Mouse (Mus musculus) forebrain, embryonic 14.5 days (tissue): ENCODE data around the gene Plekhh2. TPM values are rescaled to one million over a fixed set of nuclear protein-coding genes. Genes with fewer than 3 reads are reported as not detected.
"Not testable (repeated sequence)": the region's sequence is repeated elsewhere in the genome, so short reads cannot be mapped to it uniquely, and the experiment has no call there.

Source experiments
- ATAC-seq: fragments of 200-750 bp; cut with Nextera tagmentation; 2 replicates; pipeline ENCODE4 v1.8.0; 2017; ENCODE audit warnings: mild to moderate bottlenecking, moderate library complexity
- DNase-seq: peaks from one replicate; pipeline ENCODE4 v3.0.0-alpha.2; 2015; ENCODE audit warnings: low spot score
- H3K27ac ChIP-seq: fragments of 300-500 bp; sonication (generic); 2 replicates; pipeline ENCODE4 v1.5.1; 2014; ENCODE audit warnings: low read depth, mild to moderate bottlenecking, control low read depth, low read length, moderate library complexity
- H3K27me3 ChIP-seq: fragments of 300-500 bp; sonication (generic); replicated peaks from 2 replicates; pipeline ENCODE4 v1.6.1; 2014; ENCODE audit warnings: low read length, control low read depth, mixed read lengths; ENCODE audit not compliant: control insufficient read depth, insufficient read depth
- H3K36me3 ChIP-seq: fragments of 300-500 bp; sonication (generic); 2 replicates; pipeline ENCODE4 v1.6.1; 2014; ENCODE audit warnings: low read length, control low read depth; ENCODE audit not compliant: control insufficient read depth, insufficient read depth
- H3K4me1 ChIP-seq: fragments of 300-500 bp; sonication (generic); 2 replicates; pipeline ENCODE4 v1.6.1; 2014; ENCODE audit warnings: antibody characterized with exemption, low read length, control low read depth; ENCODE audit not compliant: control insufficient read depth, insufficient read depth
- H3K4me2 ChIP-seq: fragments of 300-500 bp; sonication (generic); 2 replicates; pipeline ENCODE4 v1.6.1; 2014; ENCODE audit warnings: mild to moderate bottlenecking, control low read depth, low read length
- H3K4me3 ChIP-seq: fragments of 300-500 bp; sonication (generic); 2 replicates; pipeline ENCODE4 v1.5.1; 2014; ENCODE audit warnings: low read depth, low read length, control low read depth
- H3K9ac ChIP-seq: fragments of 300-500 bp; sonication (generic); 2 replicates; pipeline ENCODE4 v1.6.1; 2014; ENCODE audit warnings: mild to moderate bottlenecking, low read length, control low read depth, moderate library complexity
- H3K9me3 ChIP-seq: fragments of 300-500 bp; sonication (generic); replicated peaks from 2 replicates; pipeline ENCODE4 v1.6.1; 2016; ENCODE audit warnings: low read length, control low read depth, mixed read lengths; ENCODE audit not compliant: control insufficient read depth
- WGBS: fragments of 180-500 bp; shearing (Covaris S2); extraction: QIAGEN DNeasy Blood & Tissue Kit; methylation state at CpG from one replicate; pipeline ENCODE4 v1.1.7; 2014; 5-methylcytosine and 5-hydroxymethylcytosine counted together
- polyA plus RNA-seq: library from polyadenylated mRNA; unstranded; fragments of >200 nt; fragmentation: Nextera tagmentation; extraction: Ambion mirVana; gene quantifications from 2 replicates; pipeline ENCODE4 v1.2.1, GENCODE M21; 2014

The Plekhh2 gene
- polyA plus RNA-seq, 1 experiment from 2014 or later = 0.88 TPM

DNA sequence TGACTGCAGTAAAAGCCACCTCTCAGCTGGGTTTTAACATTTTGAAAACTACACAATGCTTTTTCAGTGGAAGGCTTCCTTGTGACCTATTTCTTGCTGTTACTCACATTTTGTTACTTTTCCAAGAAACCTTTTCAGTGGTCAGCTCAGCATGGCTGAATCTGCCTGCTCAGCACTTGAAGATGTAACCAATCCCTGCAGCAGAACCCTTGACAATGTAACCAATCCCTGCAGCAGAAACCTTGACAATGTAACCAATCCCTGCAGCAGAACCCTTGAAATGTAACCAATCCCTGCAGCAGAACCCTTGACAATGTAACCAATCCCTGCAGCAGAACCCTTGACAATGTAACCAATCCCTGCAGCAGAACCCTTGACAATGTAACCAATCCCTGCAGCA, 52.6 kb downstream of the Plekhh2 start:
- H3K4me1 ChIP-seq, H3K4me2 ChIP-seq, H3K4me3 ChIP-seq, H3K27me3 ChIP-seq, H3K27ac ChIP-seq, H3K9me3 ChIP-seq, H3K9ac ChIP-seq, DNase-seq, ATAC-seq, H3K36me3 ChIP-seq: not testable (repeated sequence)

DNA sequence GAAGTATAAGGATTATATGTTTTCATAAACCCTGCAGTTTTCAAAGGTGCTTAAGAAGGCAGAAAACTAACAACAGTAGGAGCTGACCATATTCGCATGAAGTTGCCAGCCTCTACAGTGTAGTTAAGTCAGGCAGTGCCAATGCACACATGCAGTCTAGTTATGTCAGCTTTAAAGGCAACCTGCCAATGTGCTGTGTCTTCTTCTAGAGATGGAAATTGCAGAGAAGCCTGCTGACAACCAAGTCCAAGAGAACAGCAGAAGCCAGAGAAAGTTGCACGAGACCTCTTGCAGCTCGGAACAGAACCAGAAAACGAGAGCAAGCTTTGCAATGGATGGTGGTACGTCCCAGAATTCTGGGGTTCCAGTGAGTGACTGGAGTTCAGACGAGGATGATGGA, 54.1 kb downstream of the Plekhh2 start:
- DNase-seq (no peak), ATAC-seq (no peak)
- Histone ChIP-seq H3K4me2 (no peak overlapping the region), H3K9me3 (no peaks in the 10 kb centered on the region), H3K36me3 (no peaks in the 10 kb centered on the region), H3K27ac (no peak overlapping the region), H3K4me1 (no peaks in the 10 kb centered on the region; the same call in 1 of the 2 replicates), H3K9ac (no peak overlapping the region), H3K27me3 (no peaks in the 10 kb centered on the region), H3K4me3 (no peak overlapping the region)
- 92% methylated on average over 6 of the region's 6 CpGs for WGBS

GRCm38 (mm10) chr17:84566773-84567555, 55.3 kb downstream of the Plekhh2 start:
- WGBS = 40% methylated on average over 27 of the region's 27 CpGs
- H3K9me3 ChIP-seq = no peaks in the 10 kb centered on the region
- H3K36me3 ChIP-seq = no peaks in the 10 kb centered on the region
- H3K4me3 ChIP-seq = no peak overlapping the region
- DNase-seq = peak; percentile 22
- H3K27me3 ChIP-seq = no peaks in the 10 kb centered on the region
- H3K4me2 ChIP-seq = 0 out of 2 replicates have a peak overlapping the region, but pooled peaks have one; percentile 22
- ATAC-seq = peak; percentile 87
- H3K4me1 ChIP-seq = no peaks in the 10 kb centered on the region; the same call in 1 of the 2 replicates
- H3K27ac ChIP-seq = no peak overlapping the region
- H3K9ac ChIP-seq = no peak overlapping the region

- H3K4me3 ChIP-seq = no peak overlapping the region
- no peaks in the 10 kb centered on the region; the same call in 1 of the 2 replicates for H3K4me1 ChIP-seq
- H3K27ac ChIP-seq = no peak overlapping the region
- no peaks in the 10 kb centered on the region for H3K27me3 ChIP-seq
- no peaks in the 10 kb centered on the region for H3K9me3 ChIP-seq
- H3K4me2 ChIP-seq = no peak overlapping the region
- 95% methylated on average over 12 of the region's 12 CpGs for WGBS
- H3K9ac ChIP-seq = no peak overlapping the region
- no peaks in the 10 kb centered on the region for H3K36me3 ChIP-seq
- no peak for ATAC-seq
- DNase-seq = no peak
These were observed 57.1 kb downstream of the Plekhh2 start for GRCm38 (mm10) chr17:84568807-84569206.

DNA sequence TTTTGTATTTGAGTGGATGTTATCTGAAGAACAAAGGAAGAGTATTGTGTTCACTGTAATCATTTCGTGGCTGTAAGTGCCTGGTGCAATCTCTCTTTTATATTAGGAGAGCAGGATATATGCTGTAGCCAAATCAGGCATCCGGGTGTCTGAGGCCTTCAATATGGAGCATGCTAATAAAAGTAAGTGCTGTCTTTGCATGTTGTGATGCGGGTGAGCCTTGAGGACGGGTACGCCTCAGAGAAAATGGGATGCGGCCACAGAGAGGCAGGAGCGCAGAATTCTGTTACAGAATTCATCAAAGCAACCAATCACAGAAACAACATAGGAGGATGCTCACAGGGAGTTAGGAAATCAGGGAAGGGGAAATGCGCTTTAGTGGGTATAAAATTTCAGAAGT, 58.1 kb downstream of the Plekhh2 start:
- Histone ChIP-seq H3K9me3 (no peaks in the 10 kb centered on the region), H3K4me1 (no peaks in the 10 kb centered on the region; the same call in 1 of the 2 replicates), H3K27ac (no peak overlapping the region), H3K27me3 (no peaks in the 10 kb centered on the region), H3K4me3 (no peak overlapping the region), H3K9ac (no peak overlapping the region), H3K4me2 (no peak overlapping the region), H3K36me3 (no peaks in the 10 kb centered on the region)
- ATAC-seq (no peak), DNase-seq (no peak)
- WGBS = 67% methylated on average over 8 of the region's 8 CpGs

DNA sequence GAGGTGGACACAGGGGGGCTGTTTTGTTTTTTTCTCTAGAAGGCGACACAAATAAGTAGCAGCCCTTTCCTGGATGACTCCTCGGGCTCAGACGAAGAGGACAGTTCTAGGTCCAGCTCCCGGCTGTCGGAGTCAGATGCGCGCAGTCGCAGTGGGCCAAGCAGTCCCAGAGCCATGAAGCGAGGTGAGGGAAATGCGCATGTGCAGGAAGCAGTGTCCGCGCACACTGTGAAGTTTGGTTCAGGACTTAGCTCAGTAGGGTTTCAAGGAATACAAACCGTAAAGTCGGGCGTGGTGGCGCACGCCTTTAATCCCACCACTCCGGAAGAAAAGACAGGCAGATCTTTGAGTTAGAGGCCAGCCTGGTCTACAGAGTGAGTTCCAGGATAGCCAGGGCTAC, 59.9 kb downstream of the Plekhh2 start:
- H3K4me1 ChIP-seq = no peaks in the 10 kb centered on the region; the same call in 1 of the 2 replicates

DNA sequence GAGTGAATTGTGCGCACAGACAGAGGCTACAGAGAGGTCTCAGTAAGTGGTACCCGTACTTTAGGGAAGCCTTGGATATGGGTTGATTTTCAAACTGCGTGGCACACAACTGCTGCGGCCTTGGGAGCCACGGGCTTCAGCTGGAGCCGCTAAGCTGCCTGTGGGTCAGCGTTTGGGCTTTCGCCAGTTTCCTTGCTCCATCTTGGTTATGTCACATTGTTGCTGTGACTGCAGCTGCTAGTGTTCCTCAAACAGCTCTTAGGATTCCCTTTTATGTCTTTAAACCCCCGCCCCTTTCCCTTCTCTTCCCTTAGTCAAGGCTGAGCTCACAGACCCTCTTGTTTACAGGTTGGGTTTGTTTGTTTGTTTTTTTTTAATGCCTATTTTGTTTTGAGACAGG, 61.6 kb downstream of the Plekhh2 start:
- ATAC-seq (no peak), DNase-seq (no peak)
- no peak overlapping the region for H3K4me3 ChIP-seq
- H3K9ac ChIP-seq = no peak overlapping the region
- 93% methylated on average over 9 of the region's 9 CpGs for WGBS
- H3K4me2 ChIP-seq = no peak overlapping the region
- no peaks in the 10 kb centered on the region for H3K4me1 ChIP-seq
- H3K36me3 ChIP-seq = no peaks in the 10 kb centered on the region
- H3K9me3 ChIP-seq = no peaks in the 10 kb centered on the region
- no peaks in the 10 kb centered on the region for H3K27me3 ChIP-seq
- H3K27ac ChIP-seq = no peak overlapping the region

More for the DNA sequence above, 59.9 kb downstream of the Plekhh2 start:
- Histone ChIP-seq H3K27ac (no peak overlapping the region), H3K9ac (no peak overlapping the region), H3K4me3 (no peak overlapping the region), H3K4me2 (peak overlapping the region; percentile 27), H3K9me3 (no peaks in the 10 kb centered on the region), H3K27me3 (no peaks in the 10 kb centered on the region), H3K36me3 (no peaks in the 10 kb centered on the region)
- peak; percentile 61; the same call in 1 of the 2 replicates for ATAC-seq
- WGBS = 63% methylated on average over 18 of the region's 18 CpGs
- peak; percentile 45 for DNase-seq

DNA sequence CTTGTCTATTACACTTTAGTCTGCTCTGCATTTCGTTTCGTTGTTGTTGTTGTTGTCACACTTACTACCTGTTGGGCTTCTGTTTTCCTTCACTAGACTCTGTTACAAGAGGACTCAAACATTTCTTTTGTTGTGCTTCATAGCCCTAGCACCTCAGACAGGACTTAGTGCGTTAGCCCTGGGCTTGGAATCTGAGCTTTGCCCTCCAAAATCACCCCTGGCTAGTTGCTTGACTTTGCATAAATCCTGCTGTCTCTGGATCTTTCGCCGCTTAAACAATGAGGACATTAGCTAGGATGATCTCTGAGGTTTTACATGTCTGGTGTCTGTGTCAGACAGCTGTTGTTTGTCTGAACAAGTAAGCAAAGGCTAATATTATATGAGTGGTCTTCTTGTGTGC, 62.2 kb downstream of the Plekhh2 start:
- Histone ChIP-seq H3K27ac (no peak overlapping the region), H3K36me3 (no peaks in the 10 kb centered on the region)
- 87% methylated on average over 5 of the region's 5 CpGs for WGBS

GRCm38 (mm10) chr17:84575108-84575507, 63.4 kb downstream of the Plekhh2 start:
- Histone ChIP-seq H3K27ac (no peak overlapping the region), H3K27me3 (no peaks in the 10 kb centered on the region), H3K4me2 (no peak overlapping the region), H3K36me3 (no peaks in the 10 kb centered on the region), H3K4me1 (no peaks in the 10 kb centered on the region), H3K9ac (no peak overlapping the region), H3K4me3 (no peak overlapping the region), H3K9me3 (no peaks in the 10 kb centered on the region)
- 82% methylated on average over 5 of the region's 5 CpGs for WGBS
- DNase-seq = no peak
- ATAC-seq = no peak

More for the DNA sequence above, 62.2 kb downstream of the Plekhh2 start:
- ATAC-seq = no peak
- DNase-seq = no peak
- no peaks in the 10 kb centered on the region for H3K27me3 ChIP-seq
- H3K4me3 ChIP-seq = no peak overlapping the region
- H3K4me2 ChIP-seq = no peak overlapping the region
- H3K4me1 ChIP-seq = no peaks in the 10 kb centered on the region
- H3K9me3 ChIP-seq = no peaks in the 10 kb centered on the region
- H3K9ac ChIP-seq = no peak overlapping the region
